Comparison of ENCODE assay signal across 7 mouse cellular contexts in the genomic region with DNA sequence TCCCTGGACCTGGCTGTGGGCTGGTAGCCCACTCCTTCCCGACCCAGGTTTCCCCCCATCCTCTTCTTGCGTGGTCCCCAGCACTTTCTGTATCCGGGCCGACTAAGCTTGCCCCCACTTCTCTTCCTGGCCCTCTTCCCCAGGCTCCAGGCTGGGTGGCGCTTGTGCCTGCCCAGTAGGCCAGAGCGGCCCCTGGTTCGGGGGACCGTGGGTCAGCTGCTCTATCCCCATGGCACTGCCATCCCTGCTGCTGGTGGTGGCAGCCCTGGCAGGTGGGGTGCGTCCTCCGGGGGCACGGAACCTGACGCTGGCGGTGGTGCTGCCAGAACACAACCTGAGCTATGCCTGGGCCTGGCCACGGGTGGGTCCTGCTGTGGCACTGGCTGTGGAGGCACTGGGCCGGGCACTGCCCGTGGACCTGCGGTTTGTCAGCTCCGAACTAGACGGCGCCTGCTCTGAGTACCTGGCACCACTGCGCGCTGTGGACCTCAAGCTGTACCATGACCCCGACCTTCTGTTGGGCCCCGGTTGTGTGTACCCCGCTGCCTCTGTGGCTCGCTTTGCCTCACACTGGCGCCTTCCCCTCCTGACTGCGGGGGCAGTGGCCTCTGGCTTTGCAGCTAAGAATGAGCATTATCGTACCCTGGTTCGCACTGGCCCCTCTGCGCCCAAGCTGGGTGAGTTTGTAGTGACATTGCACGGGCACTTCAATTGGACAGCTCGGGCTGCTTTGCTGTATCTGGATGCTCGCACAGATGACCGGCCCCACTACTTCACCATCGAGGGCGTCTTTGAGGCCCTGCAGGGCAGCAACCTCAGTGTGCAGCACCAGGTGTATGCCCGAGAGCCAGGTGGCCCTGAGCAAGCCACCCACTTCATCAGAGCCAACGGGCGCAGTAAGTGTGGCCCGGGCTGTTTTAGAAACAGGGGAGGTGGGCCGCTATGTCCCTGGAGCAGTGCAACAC. TPM values are rescaled to one million over a fixed set of nuclear protein-coding genes. Genes with fewer than 3 reads are reported as not detected.
DNase-seq lines count a peak whose midpoint lies in the region; ATAC-seq and TF ChIP-seq lines count a peak whose summit lies in the region.

No protein-coding gene starts in this region.

- 37% methylated on average over 42 of the region's 42 CpGs for WGBS in heart, embryonic 11.5 days (ENCODE audit: insufficient replicate concordance)
- WGBS in kidney, postnatal 0 days, result 46% methylated on average over 42 of the region's 42 CpGs

- 0 out of 2 replicates have a peak, but pooled peaks have one; percentile 4 for ATAC-seq in heart, embryonic 11.5 days (replicated peaks; ENCODE audit: insufficient number of reproducible peaks, low FRiP score, low TSS enrichment)
- peak; percentile 3; the same call in 1 of the 2 replicates for ATAC-seq in kidney, postnatal 0 days (replicated peaks; ENCODE audit: low FRiP score, low read depth)

- no peak overlapping the region; the same call in 1 of the 2 replicates for H3K27ac ChIP-seq in heart, embryonic 11.5 days (ENCODE audit: low read depth, low read length)
- 0 out of 2 replicates have a peak overlapping the region, but pooled peaks have one; percentile 64 for H3K27ac ChIP-seq in kidney, postnatal 0 days

- peak overlapping the region; percentile 37 for H3ac ChIP-seq in myocyte (ENCODE audit: control insufficient read depth, insufficient read length)

- no peaks in the 10 kb centered on the region for H3K36me3 ChIP-seq in heart, embryonic 11.5 days (ENCODE audit: control insufficient read depth, insufficient read depth, low read length)
- H3K36me3 ChIP-seq in kidney, postnatal 0 days (ENCODE audit: insufficient read depth, low read length), result no peaks in the 10 kb centered on the region
- H3K36me3 ChIP-seq in myocyte (ENCODE audit: control insufficient read depth, insufficient read depth), result no peaks in the 10 kb centered on the region

- DNase-seq in right cerebral cortex, postnatal 14 days, result peak; percentile 35
- DNase-seq in right cerebral cortex, adult 18-20 months, result no peak
- DNase-seq in cerebellum, postnatal 14 days, result peak; percentile 55 to 59
- DNase-seq in kidney, postnatal 0 days (ENCODE audit: low spot score), result no peak
- no peak for DNase-seq in thymus, postnatal 0 days (ENCODE audit: low spot score)

- H3K9ac ChIP-seq in heart, embryonic 11.5 days (ENCODE audit: low read depth, low read length), result peak overlapping the region; percentile 79
- H3K9ac ChIP-seq in kidney, postnatal 0 days (ENCODE audit: low read depth, low read length), result peak overlapping the region; percentile 80

- H3K4me2 ChIP-seq in heart, embryonic 11.5 days, result peak overlapping the region; percentile 94
- H3K4me2 ChIP-seq in kidney, postnatal 0 days (ENCODE audit: low read length), result peak overlapping the region; percentile 91
- peak overlapping the region; percentile 72 for H3K4me2 ChIP-seq in myocyte (ENCODE audit: low read depth)

- no peak for TF ChIP-seq CTCF in kidney, postnatal 0 days (IDR thresholded peaks at IDR 0.05; ENCODE audit: low read depth)

- peak overlapping the region; percentile 65 for H3K4me3 ChIP-seq in heart, embryonic 11.5 days (ENCODE audit: low read depth, low read length)
- H3K4me3 ChIP-seq in kidney, postnatal 0 days (replicated peaks; ENCODE audit: low read depth, low read length), result peak overlapping the region; percentile 61
- H3K4me3 ChIP-seq in myocyte, result peak overlapping the region; percentile 25

- H3K79me2 ChIP-seq in myocyte (ENCODE audit: control insufficient read depth, insufficient read depth), result no peaks in the 10 kb centered on the region

- H3K9me3 ChIP-seq in heart, embryonic 11.5 days (replicated peaks; ENCODE audit: control insufficient read depth, low read length), result no peaks in the 10 kb centered on the region
- H3K9me3 ChIP-seq in kidney, postnatal 0 days (replicated peaks; ENCODE audit: low read length), result no peaks in the 10 kb centered on the region

- TF ChIP-seq POLR2A in myocyte (IDR thresholded peaks at IDR 0.05; ENCODE audit: insufficient read length, low read depth), result no peak

- peaks cover 14% of the 10 kb centered on the region for H3K4me1 ChIP-seq in heart, embryonic 11.5 days (ENCODE audit: control insufficient read depth, insufficient read depth, low read length)
- peaks cover 13% of the 10 kb centered on the region; the same call in 1 of the 2 replicates for H3K4me1 ChIP-seq in kidney, postnatal 0 days (replicated peaks; ENCODE audit: insufficient read depth, low read length)

- H3K27me3 ChIP-seq in heart, embryonic 11.5 days (ENCODE audit: control insufficient read depth, insufficient read depth, low read length), result peaks cover 13% of the 10 kb centered on the region
- H3K27me3 ChIP-seq in kidney, postnatal 0 days (ENCODE audit: insufficient read depth, low read length), result no peaks in the 10 kb centered on the region
- no peaks in the 10 kb centered on the region for H3K27me3 ChIP-seq in myocyte (ENCODE audit: control insufficient read depth, insufficient read depth, insufficient read length)

TF ChIP-seq in myocyte, 11 proteins besides CTCF, POLR2A, EP300 and RAD21:
- TF ChIP-seq MYOG (IDR thresholded peaks at IDR 0.05; ENCODE audit: control insufficient read depth in 1 of 3, insufficient read depth in 1 of 3, insufficient read length in 2 of 3, low read depth in 2 of 3) (no peak), MYOD1 (IDR thresholded peaks at IDR 0.05; ENCODE audit: control insufficient read depth in 1 of 3, insufficient read length in 2 of 3, low read depth in 2 of 3) (peak in 1 of 3 experiments; percentile 7)
TF ChIP-seq in myocyte: peak in this region for 1.

RNA-seq across cellular contexts. Expression of gene Npr2, which starts 0.5 kb away (rescaled TPM):
- polyA plus RNA-seq in heart, embryonic 11.5 days (2014; fragmentation: Nextera tagmentation; extraction: Ambion mirVana), result 7.2 and 7.8 TPM in 2 replicates
- 7.2 and 8.6 TPM in 2 replicates for polyA plus RNA-seq in kidney, postnatal 0 days (2015; fragmentation: Nextera tagmentation; extraction: Ambion mirVana)
- polyA plus RNA-seq in myocyte (2012; fragmentation: generic; extraction: Trizol), result 9.1 TPM
- polyA plus RNA-seq in thymus, postnatal 0 days (2015; fragmentation: Nextera tagmentation; extraction: Ambion mirVana), result 0.75 and 0.91 TPM in 2 replicates

RNA-seq across cellular contexts. Expression of gene Spag8, which starts 21.2 kb away (rescaled TPM):
- 0.29 and 0.38 TPM in 2 replicates for polyA plus RNA-seq in heart, embryonic 11.5 days (2014; fragmentation: Nextera tagmentation; extraction: Ambion mirVana)
- 0.79 and 0.96 TPM in 2 replicates for polyA plus RNA-seq in kidney, postnatal 0 days (2015; fragmentation: Nextera tagmentation; extraction: Ambion mirVana)
- polyA plus RNA-seq in myocyte (2012; fragmentation: generic; extraction: Trizol), result 0.02 TPM
- polyA plus RNA-seq in thymus, postnatal 0 days (2015; fragmentation: Nextera tagmentation; extraction: Ambion mirVana), result 0.14 and 0.66 TPM in 2 replicates

RNA-seq across cellular contexts. Expression of gene Hint2, which starts 24.0 kb away (rescaled TPM):
- 128 and 131 TPM in 2 replicates for polyA plus RNA-seq in heart, embryonic 11.5 days (2014; fragmentation: Nextera tagmentation; extraction: Ambion mirVana)
- polyA plus RNA-seq in kidney, postnatal 0 days (2015; fragmentation: Nextera tagmentation; extraction: Ambion mirVana), result 236 and 263 TPM in 2 replicates
- polyA plus RNA-seq in myocyte (2012; fragmentation: generic; extraction: Trizol), result 99.1 TPM
- polyA plus RNA-seq in thymus, postnatal 0 days (2015; fragmentation: Nextera tagmentation; extraction: Ambion mirVana), result 74.1 and 74.7 TPM in 2 replicates

RNA-seq across cellular contexts. Expression of gene Tmem8b, which starts 36.5 kb away (rescaled TPM):
- polyA plus RNA-seq in heart, embryonic 11.5 days (2014; fragmentation: Nextera tagmentation; extraction: Ambion mirVana), result 2.7 and 3.3 TPM in 2 replicates
- 2.0 and 2.2 TPM in 2 replicates for polyA plus RNA-seq in kidney, postnatal 0 days (2015; fragmentation: Nextera tagmentation; extraction: Ambion mirVana)
- polyA plus RNA-seq in myocyte (2012; fragmentation: generic; extraction: Trizol), result 1.7 TPM
- polyA plus RNA-seq in thymus, postnatal 0 days (2015; fragmentation: Nextera tagmentation; extraction: Ambion mirVana), result 0.76 and 1.1 TPM in 2 replicates

RNA-seq across cellular contexts. Expression of gene Fam221b, which starts 36.7 kb away (rescaled TPM):
- polyA plus RNA-seq in heart, embryonic 11.5 days (2014; fragmentation: Nextera tagmentation; extraction: Ambion mirVana), result 3.4 and 3.9 TPM in 2 replicates
- 2.9 and 3.8 TPM in 2 replicates for polyA plus RNA-seq in kidney, postnatal 0 days (2015; fragmentation: Nextera tagmentation; extraction: Ambion mirVana)
- 3.4 TPM for polyA plus RNA-seq in myocyte (2012; fragmentation: generic; extraction: Trizol)
- 3.2 and 3.3 TPM in 2 replicates for polyA plus RNA-seq in thymus, postnatal 0 days (2015; fragmentation: Nextera tagmentation; extraction: Ambion mirVana)

Comparison
In these comparisons a context has a peak if more than half of its experiments do, and no peak if none do; other contexts are left out.
1. DNase-seq: peak in right cerebral cortex, postnatal 14 days (single experiment) and cerebellum, postnatal 14 days (2 of 2); none in right cerebral cortex, adult 18-20 months (single experiment), kidney, postnatal 0 days (single experiment) and thymus, postnatal 0 days (single experiment).
2. Peak in every context shown above with its lines, with median percentiles within 50 percentile points of each other: H3K4me2 ChIP-seq and H3K4me3 ChIP-seq.